Mouse (Mus musculus) gastrocnemius, postnatal 14 days (tissue): ENCODE measurements at regions not wholly inside any gene's neighbourhood (a gene's known extent, or its start where the extent isn't known, plus 50 kb on each side); places are given as distances from the start of the nearest gene placed in this dataset.
A peak's percentile ranks its signal among the peaks of the same experiment; 100 is the strongest.

Source experiments
- DNase-seq: peaks from one replicate; pipeline ENCODE4 v3.0.0; 2021; ENCODE audit warnings: mixed read lengths
- intact Hi-C: fragments of 180-260 bp; cut with DNase I; formaldehyde crosslinking; loops from one replicate; pipeline ENCODE4 v1.15.1; 2025; ENCODE audit warnings: low total_unique reads

GRCm38 (mm10) chr10:99608477-99608876, 151.0 kb downstream of the Csl start:
- no peak for DNase-seq
- intact Hi-C loops: no loop called here

GRCm38 (mm10) chr10:99609420-99609819, 150.0 kb downstream of the Csl start:
- no peak for DNase-seq
- intact Hi-C loops: no loop called here

GRCm38 (mm10) chr10:99610890-99611289, 148.6 kb downstream of the Csl start:
- no peak for DNase-seq
- intact Hi-C loops: no loop called here

- no peak for DNase-seq
- intact Hi-C loops: loop anchor here (5.0 kb wide), 2 partner anchors 32 to 452 kb away; no protein-coding TSS in a partner anchor
Measured at GRCm38 (mm10) chr10:99614392-99615249, 144.8 kb downstream of the Csl start.

- intact Hi-C loops: loop anchor here (5.0 kb wide), 2 partner anchors 33 to 453 kb away; no protein-coding TSS in a partner anchor
- no peak for DNase-seq
Measured at GRCm38 (mm10) chr10:99615371-99615770, 144.1 kb downstream of the Csl start.

GRCm38 (mm10) chr10:99615779-99616178, 143.7 kb downstream of the Csl start:
- intact Hi-C loops: loop anchor here (5.0 kb wide), 2 partner anchors 33 to 453 kb away; no protein-coding TSS in a partner anchor
- peak; percentile 80 for DNase-seq

GRCm38 (mm10) chr10:99617623-99618022, 141.8 kb downstream of the Csl start:
- intact Hi-C loops: loop anchor here (5.0 kb wide), 2 partner anchors 35 to 455 kb away; no protein-coding TSS in a partner anchor
- no peak for DNase-seq

- DNase-seq: peak; percentile 67
- intact Hi-C loops: loop anchor here (5.0 kb wide), 2 partner anchors 37 to 457 kb away; no protein-coding TSS in a partner anchor
Measured at GRCm38 (mm10) chr10:99619421-99620151, 139.9 kb downstream of the Csl start.

- DNase-seq: no peak
- intact Hi-C loops: no loop called here
Measured at GRCm38 (mm10) chr10:99620489-99620888, 139.0 kb downstream of the Csl start.

- no peak for DNase-seq
- intact Hi-C loops: no loop called here
Measured at GRCm38 (mm10) chr10:99627355-99627754, 132.1 kb downstream of the Csl start.

- intact Hi-C loops: no loop called here
- DNase-seq: no peak
Measured at GRCm38 (mm10) chr10:99632250-99632985, 127.0 kb downstream of the Csl start.

- intact Hi-C loops: no loop called here
- DNase-seq: no peak
Measured at GRCm38 (mm10) chr10:99635796-99636195, 123.7 kb downstream of the Csl start.

- DNase-seq: no peak
- intact Hi-C loops: no loop called here
Measured at GRCm38 (mm10) chr10:99639022-99639421, 120.4 kb downstream of the Csl start.

GRCm38 (mm10) chr10:99639469-99639868, 120.0 kb downstream of the Csl start:
- intact Hi-C loops: no loop called here
- no peak for DNase-seq

GRCm38 (mm10) chr10:99641784-99642183, 117.7 kb downstream of the Csl start:
- DNase-seq: peak; percentile 51
- intact Hi-C loops: loop anchor here (10.0 kb wide), 1 partner anchor 843 kb away; the partner anchor contains the start of genes Cep290 and Tmtc3

- no peak for DNase-seq
- intact Hi-C loops: loop anchor here (10.0 kb wide), 1 partner anchor 842 kb away; the partner anchor contains the start of genes Cep290 and Tmtc3
Measured at GRCm38 (mm10) chr10:99642201-99642827, 117.1 kb downstream of the Csl start.

- intact Hi-C loops: loop anchor here (10.0 kb wide), 1 partner anchor 840 kb away; the partner anchor contains the start of genes Cep290 and Tmtc3
- no peak for DNase-seq
Measured at GRCm38 (mm10) chr10:99644981-99645380, 114.5 kb downstream of the Csl start.

GRCm38 (mm10) chr10:99652011-99652410, 107.4 kb downstream of the Csl start:
- intact Hi-C loops: no loop called here
- no peak for DNase-seq

- intact Hi-C loops: no loop called here
- no peak for DNase-seq
Measured at GRCm38 (mm10) chr10:99654284-99654683, 105.2 kb downstream of the Csl start.
